Mouse (Mus musculus) olfactory bulb, adult 2 months (tissue): ENCODE measurements around the gene Spata2l. TPM values are rescaled to one million over a fixed set of nuclear protein-coding genes. Genes with fewer than 3 reads are reported as not detected.
A peak's percentile ranks its signal among the peaks of the same experiment; 100 is the strongest.
"Not testable (repeated sequence)": the region's sequence is repeated elsewhere in the genome, so short reads cannot be mapped to it uniquely, and the experiment has no call there.

ENCODE experiments used
- H3K27ac ChIP-seq: fragments of 200-500 bp; 2 replicates; pipeline ENCODE4 v1.5.1; 2012; ENCODE audit warnings: low read depth, low read length; ENCODE audit not compliant: insufficient read depth
- H3K4me1 ChIP-seq: fragments of 200-500 bp; 2 replicates; pipeline ENCODE4 v1.6.1; 2012; ENCODE audit warnings: low read length; ENCODE audit not compliant: control insufficient read depth, insufficient read depth
- H3K4me3 ChIP-seq: fragments of 200-500 bp; 2 replicates; pipeline ENCODE4 v1.5.1; 2012; ENCODE audit warnings: mild to moderate bottlenecking, low read depth, low read length, moderate library complexity; ENCODE audit not compliant: insufficient read depth
- CTCF ChIP-seq: fragments of 200-500 bp; IDR thresholded peaks from 2 replicates; pipeline ENCODE4 v1.5.1; 2012; ENCODE audit warnings: low read depth, mild to moderate bottlenecking, low read length, moderate library complexity; ENCODE audit not compliant: insufficient read depth
- POLR2A ChIP-seq: fragments of 200-500 bp; IDR thresholded peaks from 2 replicates; pipeline ENCODE4 v1.6.1; 2012; ENCODE audit warnings: mild to moderate bottlenecking, low read depth, low read length, moderate library complexity; ENCODE audit not compliant: insufficient read depth
- WGBS: fragments of 180-500 bp; shearing (Covaris S2); methylation state at CpG from one replicate; pipeline ENCODE4 v1.1.7; 2018; 5-methylcytosine and 5-hydroxymethylcytosine counted together
- polyA plus RNA-seq: library from polyadenylated mRNA; stranded (reverse); fragments of >200 nt; gene quantifications from 2 replicates; pipeline ENCODE4 v1.2.4, GENCODE M21; 2012; ENCODE audit warnings: low replicate concordance; ENCODE audit not compliant: missing spikeins, insufficient read depth, insufficient read length

Spata2l gene
- not detected in 2 replicates for polyA plus RNA-seq

GRCm38 (mm10) chr8:123235520-123236497 is at the start of gene Spata2l:
TSS of gene Spata2l (minus strand) at chr8:123236233.
- TF ChIP-seq POLR2A (peak; percentile 45; the same call in 1 of the 2 replicates), CTCF (peak; percentile 35; the same call in 1 of the 2 replicates)
- 1% methylated on average over 57 of the region's 57 CpGs for WGBS
- H3K4me1 ChIP-seq = peaks cover 35% of the 10 kb centered on the region
- peak within 1 kb of the TSS; percentile 85 for H3K27ac ChIP-seq
- H3K4me3 ChIP-seq = peak within 1 kb of the TSS; percentile 61

GRCm38 (mm10) chr8:123284493-123284892 is 48.5 kb upstream of the Spata2l start:
- TF ChIP-seq CTCF = no peak
- TF ChIP-seq POLR2A = no peak
- no peak overlapping the region for H3K4me3 ChIP-seq
- WGBS = 94% methylated on average over 5 of the region's 5 CpGs

GRCm38 (mm10) chr8:123283991-123284390 is 48.0 kb upstream of the Spata2l start:
- H3K27ac ChIP-seq = no peak overlapping the region
- no peaks in the 10 kb centered on the region for H3K4me1 ChIP-seq
- no peak for TF ChIP-seq CTCF
- no peak overlapping the region for H3K4me3 ChIP-seq
- 92% methylated on average over 7 of the region's 7 CpGs for WGBS

More at GRCm38 (mm10) chr8:123284493-123284892, 48.5 kb upstream of the Spata2l start:
- no peak overlapping the region for H3K27ac ChIP-seq
- no peaks in the 10 kb centered on the region for H3K4me1 ChIP-seq

- WGBS = 90% methylated on average over 5 of the region's 6 CpGs
- not testable (repeated sequence) for H3K27ac ChIP-seq, H3K4me1 ChIP-seq, H3K4me3 ChIP-seq
Observed at GRCm38 (mm10) chr8:123282994-123283393, 47.0 kb upstream of the Spata2l start.

- WGBS = 90% methylated on average over 13 of the region's 13 CpGs
- Histone ChIP-seq H3K4me1 (no peaks in the 10 kb centered on the region), H3K4me3 (no peak overlapping the region), H3K27ac (no peak overlapping the region)
- TF ChIP-seq POLR2A (no peak), CTCF (no peak)
Observed at GRCm38 (mm10) chr8:123280302-123281094, 44.5 kb upstream of the Spata2l start.

- TF ChIP-seq POLR2A (no peak), CTCF (no peak)
- H3K27ac ChIP-seq = no peak overlapping the region
- H3K4me1 ChIP-seq = no peaks in the 10 kb centered on the region
- 94% methylated on average over 4 of the region's 4 CpGs for WGBS
- no peak overlapping the region for H3K4me3 ChIP-seq
Observed at GRCm38 (mm10) chr8:123279828-123280227, 43.8 kb upstream of the Spata2l start.

- TF ChIP-seq CTCF (no peak), POLR2A (no peak)
- 73% methylated on average over 7 of the region's 7 CpGs for WGBS
- H3K4me3 ChIP-seq = no peak overlapping the region
- no peaks in the 10 kb centered on the region for H3K4me1 ChIP-seq
- no peak overlapping the region for H3K27ac ChIP-seq
Observed at GRCm38 (mm10) chr8:123278445-123278844, 42.4 kb upstream of the Spata2l start.

GRCm38 (mm10) chr8:123275096-123275495 is 39.1 kb upstream of the Spata2l start:
- peaks cover 8% of the 10 kb centered on the region for H3K4me1 ChIP-seq
- TF ChIP-seq CTCF (no peak), POLR2A (no peak)
- no peak overlapping the region for H3K27ac ChIP-seq
- H3K4me3 ChIP-seq = no peak overlapping the region
- WGBS = 91% methylated on average over 12 of the region's 12 CpGs

GRCm38 (mm10) chr8:123274447-123274846 is 38.4 kb upstream of the Spata2l start:
- no peak overlapping the region for H3K4me3 ChIP-seq
- H3K27ac ChIP-seq = no peak overlapping the region
- H3K4me1 ChIP-seq = peaks cover 10% of the 10 kb centered on the region
- WGBS = 94% methylated on average over 5 of the region's 5 CpGs
- TF ChIP-seq POLR2A (no peak), CTCF (no peak)
